Mouse (Mus musculus): ENCODE results near the gene Bmp8b.
"Not testable (repeated sequence)": the region's sequence is repeated elsewhere in the genome, so short reads cannot be mapped to it uniquely, and the experiment has no call there.

The Bmp8b gene

GRCm38 (mm10) chr4:123104651-123105450, at the start of gene Bmp8b:
Gene Bmp8b (plus strand): TSS chr4:123105165.
- no peak for DNase-seq

GRCm38 (mm10) chr4:123056560-123057109, 48.3 kb upstream of the Bmp8b start:
- DNase-seq, result no peak

- DNase-seq, result no peak
Measured at GRCm38 (mm10) chr4:123057957-123058356, 47.0 kb upstream of the Bmp8b start.

- DNase-seq, result no peak
Measured at GRCm38 (mm10) chr4:123061744-123062143, 43.2 kb upstream of the Bmp8b start.

- DNase-seq, result no peak
Measured at GRCm38 (mm10) chr4:123068646-123069045, 36.3 kb upstream of the Bmp8b start.

- DNase-seq, result peak; percentile 36 to 48
Measured at GRCm38 (mm10) chr4:123071266-123071966, 33.5 kb upstream of the Bmp8b start.

GRCm38 (mm10) chr4:123076928-123077327, 28.0 kb upstream of the Bmp8b start:
- no peak for DNase-seq

- no peak for DNase-seq
Measured at GRCm38 (mm10) chr4:123078231-123078630, 26.7 kb upstream of the Bmp8b start.

- peak; percentile 38 to 52 for DNase-seq
Measured at GRCm38 (mm10) chr4:123080791-123081190, 24.2 kb upstream of the Bmp8b start.

- peak; percentile 61 to 65 for DNase-seq
Measured at GRCm38 (mm10) chr4:123082283-123083163, 22.4 kb upstream of the Bmp8b start.

- no peak for DNase-seq
Measured at GRCm38 (mm10) chr4:123083323-123083902, 21.6 kb upstream of the Bmp8b start.

GRCm38 (mm10) chr4:123085290-123085689, 19.7 kb upstream of the Bmp8b start:
- DNase-seq, result no peak

- DNase-seq, result no peak
Measured at GRCm38 (mm10) chr4:123086381-123086780, 18.6 kb upstream of the Bmp8b start.

- DNase-seq, result no peak
Measured at GRCm38 (mm10) chr4:123092621-123093020, 12.3 kb upstream of the Bmp8b start.

- DNase-seq, result no peak
Measured at GRCm38 (mm10) chr4:123093064-123093776, 11.7 kb upstream of the Bmp8b start.

- no peak for DNase-seq
Measured at GRCm38 (mm10) chr4:123093869-123094268, 11.1 kb upstream of the Bmp8b start.

- no peak for DNase-seq
Measured at GRCm38 (mm10) chr4:123105451-123105790, 456 bp downstream of the Bmp8b start.

GRCm38 (mm10) chr4:123105929-123106328, 964 bp downstream of the Bmp8b start:
- not testable (repeated sequence) for DNase-seq

GRCm38 (mm10) chr4:123106864-123107263, 1.9 kb downstream of the Bmp8b start:
- no peak for DNase-seq

GRCm38 (mm10) chr4:123108056-123108455, 3.1 kb downstream of the Bmp8b start:
- DNase-seq, result no peak

- DNase-seq, result no peak
Measured at GRCm38 (mm10) chr4:123110751-123111150, 5.8 kb downstream of the Bmp8b start.

Measured in cerebellum, postnatal 36 days (tissue).